Mouse (Mus musculus) C2C12 (cell line): ENCODE results near the gene Lsm12.

ENCODE experiments used
- CEBPB ChIP-seq: IDR thresholded peaks from one replicate; pipeline ENCODE4 v1.6.1; 2011; ENCODE audit warnings: low read depth, mild to moderate bottlenecking, control low read depth, moderate library complexity
- CTCF ChIP-seq: IDR thresholded peaks from one replicate; pipeline ENCODE4 v1.5.1; 2011; ENCODE audit not compliant: control insufficient read depth, insufficient read depth, insufficient read length
- FOSL1 ChIP-seq: IDR thresholded peaks from one replicate; pipeline ENCODE4 v1.8.0; 2011; ENCODE audit warnings: mild to moderate bottlenecking, low read length; ENCODE audit not compliant: poor library complexity, insufficient read depth, severe bottlenecking
- MAX ChIP-seq: IDR thresholded peaks from one replicate; pipeline ENCODE4 v1.6.1; 2011; ENCODE audit warnings: mild to moderate bottlenecking, control low read depth

- TF ChIP-seq MAX (no peak), CTCF (no peak), FOSL1 (no peak), CEBPB (no peak)
Measured at GRCm38 (mm10) chr11:102211936-102212341, 26.8 kb upstream of the Lsm12 start.
